Mouse (Mus musculus) layer of hippocampus, postnatal 36 days (tissue): ENCODE results near the gene Hint3. TPM values are rescaled to one million over a fixed set of nuclear protein-coding genes. Genes with fewer than 3 reads are reported as not detected.

ENCODE experiments used
- DNase-seq, 2 experiments: peaks; one replicate each; pipeline ENCODE4 v3.0.0; 2022
- total RNA-seq, 2 experiments: library from RNA; stranded (reverse); gene quantifications; 2 replicates each; pipeline ENCODE4 v1.2.3; 2021

Gene Hint3
- total RNA-seq, 2 experiments from 2014 or later = 38.4 to 40.2 TPM

DNA sequence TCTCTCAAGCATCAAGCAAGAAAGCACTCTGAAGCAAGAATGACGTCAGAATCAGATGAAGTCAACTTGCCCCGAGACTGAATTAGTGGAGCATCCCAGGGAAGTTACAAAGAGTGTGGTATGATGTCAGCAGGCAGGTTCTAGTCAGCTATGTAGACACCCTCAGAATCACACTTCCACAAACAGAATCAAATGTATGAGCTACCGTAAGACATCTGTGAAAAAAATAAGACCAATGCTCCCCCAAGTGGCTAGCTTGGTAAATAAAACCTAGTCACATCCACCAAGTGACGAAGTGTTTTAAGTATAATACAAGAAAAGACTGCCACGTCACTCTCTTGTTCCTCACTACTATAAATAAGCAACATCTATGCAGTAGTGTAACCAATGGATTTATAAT lies 42.4 kb downstream of the Hint3 start:
- DNase-seq = no peak

DNA sequence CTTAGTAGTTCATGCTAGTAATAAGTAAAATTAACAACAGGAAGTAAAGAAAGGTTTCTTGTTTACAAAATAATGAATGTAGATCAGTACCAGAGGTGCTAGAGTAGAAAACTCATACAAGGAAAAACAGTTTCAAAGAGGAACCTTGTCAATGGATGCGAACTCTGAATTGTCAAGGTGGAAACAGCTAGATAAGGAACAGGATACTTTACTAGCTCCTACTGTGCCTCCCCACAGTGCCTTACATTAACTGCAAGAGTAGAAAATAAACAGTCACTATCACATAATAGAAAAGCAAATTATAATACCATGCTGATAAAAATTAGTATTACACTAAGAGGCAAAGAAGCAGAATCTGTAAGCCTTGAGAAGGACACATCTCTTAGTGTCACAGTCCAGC lies 43.7 kb downstream of the Hint3 start:
- no peak for DNase-seq

DNA sequence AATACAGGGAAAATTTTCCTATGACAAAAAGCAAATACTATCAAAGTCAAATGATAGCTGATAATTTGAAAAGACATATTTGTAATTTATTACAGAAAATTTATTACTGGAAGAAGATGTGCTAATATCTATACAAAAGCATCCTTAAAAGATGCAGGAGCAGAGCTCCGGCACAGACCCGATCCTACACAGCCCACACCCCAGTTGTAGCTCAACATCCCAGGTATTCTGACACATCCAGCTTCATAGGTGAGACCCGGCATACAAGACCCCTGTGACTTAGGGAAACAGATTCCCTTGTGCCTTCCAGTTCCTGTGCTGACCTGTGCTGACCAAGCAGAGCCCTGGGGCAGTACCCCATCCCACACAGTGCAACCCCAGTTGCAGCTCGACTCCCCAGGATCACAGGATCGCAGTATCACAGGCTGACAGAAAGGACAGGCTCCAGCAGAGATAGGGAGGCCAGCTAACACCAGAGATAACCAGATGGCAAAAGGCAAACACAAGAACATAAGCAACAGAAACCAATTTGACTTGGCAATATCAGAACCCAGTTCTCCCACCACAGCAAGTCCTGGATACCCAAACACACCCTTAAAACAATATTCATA lies 51.7 kb downstream of the Hint3 start:
- DNase-seq = no peak

DNA sequence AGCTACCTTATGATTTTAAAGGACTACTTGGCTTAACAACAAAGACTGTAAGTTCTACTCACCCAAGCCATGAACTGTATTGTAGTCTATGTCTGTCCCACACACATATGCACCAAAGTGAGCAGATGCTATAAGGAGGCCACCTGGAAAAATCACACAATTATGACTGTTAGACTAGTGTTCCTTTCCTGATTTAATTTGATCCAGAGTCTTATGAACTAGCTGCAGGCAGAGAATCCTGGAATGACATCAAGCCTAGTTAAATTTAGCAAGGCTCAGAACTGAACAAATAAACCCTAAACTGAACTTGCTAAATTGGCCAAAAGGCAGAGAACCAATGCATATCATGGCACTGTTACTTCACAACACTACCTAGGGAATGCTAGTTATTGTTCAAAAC lies 63.1 kb downstream of the Hint3 start:
- no peak for DNase-seq

DNA sequence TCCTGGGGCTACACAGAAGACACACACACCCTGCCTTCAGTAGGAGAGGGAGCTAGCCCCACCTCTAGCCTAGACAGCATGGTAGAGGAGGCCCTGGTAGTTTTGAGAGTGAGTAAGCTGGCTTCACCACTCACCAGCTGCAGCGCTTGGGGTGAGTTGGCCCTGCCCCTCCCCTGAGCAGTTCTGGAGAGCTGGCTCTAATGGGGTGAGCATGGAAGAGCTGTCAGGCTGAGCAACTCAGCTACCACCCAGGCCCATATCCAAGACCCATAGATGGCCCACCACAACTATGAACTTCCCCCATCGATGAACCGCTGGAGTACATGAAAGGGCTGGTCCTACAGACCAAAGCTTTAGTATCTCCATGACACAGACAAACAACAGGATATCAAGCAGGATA lies 64.8 kb downstream of the Hint3 start:
- no peak for DNase-seq

Other genes starting within 250 kb of the Hint3 start
- gene Trmt11, start 28.9 kb downstream of the Hint3 start, total RNA-seq = 10 to 100 TPM in 1 of 2 experiments, 1 to 10 TPM in 1; 7.5 to 11.0 TPM
- 100 to 1,000 TPM in 1 of 2 experiments, 10 to 100 TPM in 1; 99.7 to 105 TPM for gene Ncoa7, start 173.7 kb upstream of the Hint3 start, total RNA-seq
- gene Hey2, start 213.2 kb upstream of the Hint3 start, total RNA-seq = 1 to 10 TPM; 5.4 to 8.0 TPM